Mouse (Mus musculus): ENCODE data around the gene Eed.
A peak's percentile ranks its signal among the peaks of the same experiment; 100 is the strongest.

Eed gene

DNA sequence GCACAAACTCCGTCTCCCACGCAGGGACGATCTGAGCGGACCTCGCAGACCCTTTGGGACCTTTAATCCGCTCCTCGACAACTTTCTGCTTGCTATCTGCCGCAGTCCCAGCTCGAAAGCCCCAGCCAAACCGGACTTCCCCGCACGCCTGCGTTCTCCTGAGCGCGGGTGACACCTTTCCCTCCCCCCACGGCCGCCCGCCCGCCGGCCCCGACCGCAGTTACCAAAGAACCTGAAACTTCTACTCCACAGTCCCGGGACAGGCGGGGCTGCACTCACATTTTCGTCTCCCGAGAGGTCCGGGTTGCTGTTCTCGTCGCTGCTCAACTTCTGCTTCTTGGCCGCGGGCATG is 674 bp downstream of the Eed start:
- DNase-seq (ENCODE audit: low spot score) = no peak

GRCm38 (mm10) chr7:89979432-89980130 is 1.2 kb downstream of the Eed start:
- DNase-seq (ENCODE audit: low spot score) = peak; percentile 1

- DNase-seq (ENCODE audit: low spot score) = no peak
Observed at GRCm38 (mm10) chr7:89976796-89977195, 4.0 kb downstream of the Eed start.

GRCm38 (mm10) chr7:89975571-89975970 is 5.2 kb downstream of the Eed start:
- no peak for DNase-seq (ENCODE audit: low spot score)

DNA sequence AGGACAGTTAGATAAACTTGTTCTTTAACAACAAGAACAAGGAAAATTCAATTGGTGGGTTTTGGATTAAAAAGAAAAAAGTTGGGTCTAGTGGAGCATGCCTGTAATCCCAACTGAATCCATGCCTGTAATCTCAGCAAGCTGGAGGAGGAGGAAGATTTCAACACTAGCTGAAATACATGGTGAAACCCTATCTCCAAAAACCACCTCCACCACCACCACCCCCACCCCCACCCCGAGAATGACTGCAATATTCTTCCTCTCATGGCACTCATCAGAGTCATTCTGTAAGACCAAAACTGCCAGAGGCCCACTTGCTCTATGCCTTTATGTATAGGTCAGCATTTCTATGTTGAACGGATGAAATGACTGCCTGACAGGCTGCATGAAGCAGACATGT is 13.5 kb downstream of the Eed start:
- no peak for DNase-seq (ENCODE audit: low spot score)

DNA sequence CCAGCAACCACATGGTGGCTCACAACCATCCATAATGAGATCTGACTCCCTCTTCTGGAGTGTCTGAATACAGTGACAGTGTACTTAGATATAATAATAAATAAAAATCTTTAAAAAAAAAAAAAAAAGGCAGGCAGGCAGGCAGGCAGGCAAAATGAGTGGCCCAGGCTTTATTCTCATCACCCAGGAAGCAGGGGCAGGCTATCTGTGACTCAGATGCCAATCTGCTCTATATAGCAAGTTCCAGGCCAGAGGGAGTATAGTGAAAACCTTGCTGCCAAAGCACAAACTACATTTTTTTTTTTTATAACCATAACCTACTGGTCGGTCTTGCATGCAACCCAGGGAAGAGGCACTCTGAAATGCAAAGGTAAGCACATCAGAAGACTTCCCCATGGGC is 14.0 kb downstream of the Eed start:
- no peak for DNase-seq (ENCODE audit: low spot score)

GRCm38 (mm10) chr7:89963135-89963534 is 17.6 kb downstream of the Eed start:
- DNase-seq (ENCODE audit: low spot score) = no peak

DNA sequence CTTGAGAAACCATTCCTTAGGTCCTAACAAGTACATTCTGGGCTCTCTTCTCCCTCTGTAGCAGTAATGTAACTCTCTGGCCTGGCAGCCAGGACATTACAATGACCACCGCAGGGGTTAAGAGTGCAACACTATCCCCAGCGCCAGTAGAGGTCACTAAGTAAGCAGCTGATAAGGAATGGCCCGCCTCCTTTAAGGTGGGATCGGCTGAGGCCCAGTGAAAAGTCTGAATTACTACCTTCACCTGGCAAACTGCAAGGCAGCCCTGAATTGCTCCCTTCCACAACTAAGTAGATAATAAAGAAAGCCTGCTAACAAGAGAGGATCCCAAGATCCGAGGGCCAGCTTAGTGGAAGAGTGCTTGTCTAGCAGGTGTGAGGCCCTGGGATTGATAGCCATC is 23.5 kb downstream of the Eed start:
- DNase-seq (ENCODE audit: low spot score) = no peak

DNA sequence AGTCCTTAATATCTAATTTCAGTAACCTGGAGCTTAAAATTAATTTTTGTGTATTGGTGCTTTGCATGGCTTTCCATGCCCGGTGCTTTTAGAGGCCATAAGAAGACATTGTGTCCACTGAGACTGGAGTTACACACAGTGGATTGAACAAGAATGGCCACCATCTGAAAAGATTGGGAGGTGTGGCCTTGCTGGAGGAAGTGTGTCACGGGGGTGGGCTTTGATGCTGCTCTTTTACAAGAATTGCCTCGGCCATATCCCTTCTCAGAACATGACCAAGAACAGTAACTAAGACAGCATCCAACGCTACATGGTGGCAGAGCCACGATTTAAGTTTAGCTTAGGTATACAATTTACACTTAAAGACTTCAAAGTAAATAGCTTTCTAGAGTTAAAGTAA is 26.5 kb downstream of the Eed start:
- no peak for DNase-seq (ENCODE audit: low spot score)

DNA sequence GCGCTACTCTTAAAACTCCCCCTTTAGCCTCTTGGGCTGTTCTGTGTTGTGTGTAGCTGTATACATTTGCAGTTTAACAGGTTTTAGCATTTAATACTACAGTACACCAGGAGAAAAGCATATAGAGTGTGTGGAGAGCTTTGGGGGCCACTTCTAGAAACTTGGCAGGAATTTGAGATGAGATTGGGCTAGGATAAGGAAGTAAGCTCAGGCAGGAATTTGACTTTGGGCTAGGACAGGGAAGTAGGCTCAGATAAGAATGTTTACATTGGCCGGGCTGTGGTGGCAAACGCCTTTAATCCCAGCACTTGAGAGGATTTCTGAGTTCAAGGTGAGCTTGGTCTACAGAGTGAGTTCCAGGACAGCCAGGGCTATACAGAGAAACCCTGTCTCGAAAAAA is 31.4 kb downstream of the Eed start:
- DNase-seq (ENCODE audit: low spot score) = no peak

DNA sequence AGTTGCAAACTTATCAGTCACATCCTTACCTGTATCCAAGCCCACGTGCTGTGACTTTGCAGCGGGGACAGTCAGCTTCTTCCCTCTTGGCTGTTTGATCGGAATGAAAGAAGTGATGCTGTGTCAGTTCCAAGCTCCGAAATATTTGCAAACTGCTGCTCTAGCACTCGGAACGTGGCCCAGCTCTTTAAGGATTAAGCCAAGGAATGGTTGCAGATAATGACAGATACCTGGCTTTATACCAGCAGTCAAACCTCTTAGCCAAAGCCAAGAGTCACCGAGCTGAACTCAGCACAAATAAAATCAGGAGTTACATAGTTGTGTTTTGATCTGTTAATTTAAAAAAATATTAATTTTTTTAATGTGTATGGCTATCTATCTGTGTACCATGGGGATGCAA is 32.8 kb downstream of the Eed start:
- DNase-seq (ENCODE audit: low spot score) = peak; percentile 9

- peak; percentile 85 for DNase-seq (ENCODE audit: low spot score)
Observed at GRCm38 (mm10) chr7:89940571-89941463, 40.0 kb downstream of the Eed start, which contains the start of gene Hikeshi. Gene Hikeshi, minus strand, starts transcription at chr7:89941204.

GRCm38 (mm10) chr7:89939497-89940353 is 41.1 kb downstream of the Eed start:
- no peak for DNase-seq (ENCODE audit: low spot score)

GRCm38 (mm10) chr7:89923441-89924180 is 57.2 kb downstream of the Eed start:
- no peak for DNase-seq (ENCODE audit: low spot score)

GRCm38 (mm10) chr7:89917776-89918175 is 63.0 kb downstream of the Eed start:
- no peak for DNase-seq (ENCODE audit: low spot score)

DNA sequence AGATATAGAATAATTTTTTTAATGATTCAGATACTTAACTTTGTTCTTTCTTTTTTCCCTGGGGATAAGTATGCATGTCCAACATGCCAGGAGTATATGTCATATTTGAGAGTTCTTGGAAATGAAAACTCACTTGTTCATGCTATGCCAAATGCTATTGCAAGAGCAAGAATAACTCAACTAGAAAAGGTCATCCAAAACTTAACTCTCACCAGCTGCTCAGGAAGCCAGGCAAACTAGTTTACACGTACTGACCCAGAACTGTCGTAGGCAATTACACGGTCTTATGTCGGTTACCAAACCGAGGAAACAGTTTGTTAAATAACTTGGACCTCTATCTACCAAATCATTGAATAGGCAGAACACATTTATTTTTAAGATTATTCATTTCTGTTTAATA is 64.1 kb downstream of the Eed start:
- no peak for DNase-seq (ENCODE audit: low spot score)

DNA sequence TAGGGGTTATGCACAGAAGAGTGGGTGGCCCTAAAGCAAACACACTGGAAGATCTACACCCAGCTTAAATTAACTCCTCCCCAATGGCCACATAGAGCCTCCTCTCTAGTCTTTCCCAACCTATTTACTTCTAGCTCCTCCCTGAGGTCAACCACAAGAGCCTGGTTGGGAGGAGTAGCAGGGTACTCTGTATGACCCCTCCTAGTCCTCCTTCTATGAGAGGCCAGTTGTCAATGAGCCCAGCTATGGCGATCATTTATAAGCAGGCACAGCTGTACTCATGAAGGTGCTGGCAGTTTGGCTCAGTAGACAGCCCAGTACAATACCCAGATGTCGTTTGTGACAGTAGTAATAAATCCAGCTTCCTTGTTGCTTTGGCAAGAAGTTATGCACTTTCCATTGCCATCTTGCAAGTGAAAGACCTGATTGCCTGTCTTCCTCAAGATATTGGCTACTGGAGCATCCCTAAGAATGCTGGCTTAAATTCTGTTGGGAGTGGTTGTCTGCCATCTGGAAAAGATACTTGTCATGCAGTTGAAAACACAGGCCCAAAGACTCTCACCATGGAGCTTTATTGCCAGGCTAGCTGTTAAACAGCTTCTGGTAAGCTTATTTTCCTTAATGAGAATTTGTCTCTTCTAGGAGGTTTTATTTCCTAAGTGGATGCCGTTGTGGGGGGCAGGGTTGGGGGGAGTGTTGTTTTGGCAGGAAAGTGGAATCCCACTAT is 67.2 kb downstream of the Eed start:
- no peak for DNase-seq (ENCODE audit: low spot score)

DNA sequence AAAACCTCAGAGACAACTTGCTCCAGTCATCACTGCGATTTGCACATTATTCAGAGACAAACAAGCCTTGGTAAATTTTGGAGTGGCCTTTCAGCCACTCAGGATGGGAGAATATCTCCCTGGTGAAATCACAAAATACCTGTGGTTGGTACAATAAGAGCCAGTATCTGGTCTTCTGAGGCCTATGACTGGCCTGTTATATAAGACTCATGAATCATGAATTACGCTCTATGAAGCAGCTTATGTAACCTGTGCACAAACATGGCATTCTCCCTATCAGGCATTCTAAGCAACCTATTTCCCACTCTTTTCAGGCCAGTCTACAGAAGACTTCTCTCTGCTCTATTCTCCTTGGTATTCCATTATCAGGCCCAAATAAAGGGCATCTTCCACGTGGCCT is 68.4 kb downstream of the Eed start:
- no peak for DNase-seq (ENCODE audit: low spot score)

GRCm38 (mm10) chr7:89909711-89910110 is 71.1 kb downstream of the Eed start:
- no peak for DNase-seq (ENCODE audit: low spot score)

GRCm38 (mm10) chr7:89908899-89909621 is 71.7 kb downstream of the Eed start:
- DNase-seq (ENCODE audit: low spot score) = no peak
